Mouse (Mus musculus): ENCODE results near the gene Srp68. TPM values are rescaled to one million over a fixed set of nuclear protein-coding genes. Genes with fewer than 3 reads are reported as not detected.
"Not testable (repeated sequence)": the region's sequence is repeated elsewhere in the genome, so short reads cannot be mapped to it uniquely, and the experiment has no call there.

Srp68 gene
- polyA plus RNA-seq, 1 experiment from 2014 or later: 53.2 TPM

- Histone ChIP-seq H3K4me1 (ENCODE audit: control insufficient read depth, insufficient read depth, low read length) (peaks cover 17% of the 10 kb centered on the region), H3K27me3 (replicated peaks; ENCODE audit: control insufficient read depth, insufficient read depth, low read length) (peaks cover 24% of the 10 kb centered on the region)
- not testable (repeated sequence) for H3K4me3 ChIP-seq (ENCODE audit: low read depth, low read length); H3K9ac ChIP-seq (ENCODE audit: low read length); DNase-seq (ENCODE audit: low spot score); H3K9me3 ChIP-seq (replicated peaks; ENCODE audit: control insufficient read depth, low read length); H3K4me2 ChIP-seq (ENCODE audit: low read length); ATAC-seq; H3K36me3 ChIP-seq (ENCODE audit: control insufficient read depth, insufficient read depth, low read length); H3K27ac ChIP-seq (ENCODE audit: low read depth, low read length)
- 88% methylated on average over 1 of the region's 1 CpGs for WGBS
Observed at GRCm38 (mm10) chr11:116277184-116277583, 3.2 kb upstream of the Srp68 start.

- Histone ChIP-seq H3K27me3 (replicated peaks; ENCODE audit: control insufficient read depth, insufficient read depth, low read length) (no peaks in the 10 kb centered on the region), H3K4me2 (ENCODE audit: low read length) (peak overlapping the region; percentile 95), H3K27ac (ENCODE audit: low read depth, low read length) (peak overlapping the region; percentile 86), H3K4me1 (ENCODE audit: control insufficient read depth, insufficient read depth, low read length) (peaks cover 15% of the 10 kb centered on the region), H3K9ac (ENCODE audit: low read length) (peak overlapping the region; percentile 87), H3K4me3 (ENCODE audit: low read depth, low read length) (peak overlapping the region; percentile 89), H3K9me3 (replicated peaks; ENCODE audit: control insufficient read depth, low read length) (no peaks in the 10 kb centered on the region), H3K36me3 (ENCODE audit: control insufficient read depth, insufficient read depth, low read length) (peaks cover 33% of the 10 kb centered on the region)
- under 1% methylated on average over 39 of the region's 39 CpGs for WGBS
- ATAC-seq (peak; percentile 62), DNase-seq (ENCODE audit: low spot score) (no peak)
Observed at GRCm38 (mm10) chr11:116273469-116274044, 460 bp downstream of the Srp68 start.

GRCm38 (mm10) chr11:116272589-116273468, 1.2 kb downstream of the Srp68 start:
- Histone ChIP-seq H3K4me1 (ENCODE audit: control insufficient read depth, insufficient read depth, low read length) (peaks cover 15% of the 10 kb centered on the region), H3K9me3 (replicated peaks; ENCODE audit: control insufficient read depth, low read length) (no peaks in the 10 kb centered on the region), H3K9ac (ENCODE audit: low read length) (peak overlapping the region; percentile 87), H3K4me3 (ENCODE audit: low read depth, low read length) (peak overlapping the region; percentile 89), H3K36me3 (ENCODE audit: control insufficient read depth, insufficient read depth, low read length) (peaks cover 40% of the 10 kb centered on the region), H3K4me2 (ENCODE audit: low read length) (peak overlapping the region; percentile 95), H3K27me3 (replicated peaks; ENCODE audit: control insufficient read depth, insufficient read depth, low read length) (no peaks in the 10 kb centered on the region), H3K27ac (ENCODE audit: low read depth, low read length) (no peak overlapping the region)
- 61% methylated on average over 12 of the region's 12 CpGs for WGBS
- DNase-seq (ENCODE audit: low spot score): no peak
- ATAC-seq: no peak

GRCm38 (mm10) chr11:116269560-116269959, 4.5 kb downstream of the Srp68 start:
- no peaks in the 10 kb centered on the region for H3K9me3 ChIP-seq (replicated peaks; ENCODE audit: control insufficient read depth, low read length)
- no peaks in the 10 kb centered on the region for H3K27me3 ChIP-seq (replicated peaks; ENCODE audit: control insufficient read depth, insufficient read depth, low read length)
- H3K4me1 ChIP-seq (ENCODE audit: control insufficient read depth, insufficient read depth, low read length): peaks cover 11% of the 10 kb centered on the region
- WGBS: 76% methylated on average over 8 of the region's 8 CpGs
- no peak overlapping the region for H3K9ac ChIP-seq (ENCODE audit: low read length)
- no peak for DNase-seq (ENCODE audit: low spot score)
- peaks cover 69% of the 10 kb centered on the region for H3K36me3 ChIP-seq (ENCODE audit: control insufficient read depth, insufficient read depth, low read length)
- no peak for ATAC-seq
- H3K4me3 ChIP-seq (ENCODE audit: low read depth, low read length): no peak overlapping the region
- no peak overlapping the region for H3K4me2 ChIP-seq (ENCODE audit: low read length)
- no peak overlapping the region for H3K27ac ChIP-seq (ENCODE audit: low read depth, low read length)

- no peak for ATAC-seq
- H3K27ac ChIP-seq (ENCODE audit: low read depth, low read length): no peak overlapping the region
- peaks cover 10% of the 10 kb centered on the region for H3K4me1 ChIP-seq (ENCODE audit: control insufficient read depth, insufficient read depth, low read length)
- no peak overlapping the region for H3K4me3 ChIP-seq (ENCODE audit: low read depth, low read length)
- H3K4me2 ChIP-seq (ENCODE audit: low read length): no peak overlapping the region
- H3K27me3 ChIP-seq (replicated peaks; ENCODE audit: control insufficient read depth, insufficient read depth, low read length): no peaks in the 10 kb centered on the region
- WGBS: 96% methylated on average over 6 of the region's 6 CpGs
- no peaks in the 10 kb centered on the region for H3K9me3 ChIP-seq (replicated peaks; ENCODE audit: control insufficient read depth, low read length)
- H3K36me3 ChIP-seq (ENCODE audit: control insufficient read depth, insufficient read depth, low read length): peaks cover 82% of the 10 kb centered on the region
- DNase-seq (ENCODE audit: low spot score): no peak
- H3K9ac ChIP-seq (ENCODE audit: low read length): no peak overlapping the region
Observed at GRCm38 (mm10) chr11:116268313-116268712, 5.7 kb downstream of the Srp68 start.

- H3K9ac ChIP-seq (ENCODE audit: low read length): no peak overlapping the region
- WGBS: 86% methylated on average over 8 of the region's 8 CpGs
- H3K4me1 ChIP-seq (ENCODE audit: control insufficient read depth, insufficient read depth, low read length): peaks cover 3% of the 10 kb centered on the region
- H3K27me3 ChIP-seq (replicated peaks; ENCODE audit: control insufficient read depth, insufficient read depth, low read length): no peaks in the 10 kb centered on the region
- no peaks in the 10 kb centered on the region for H3K9me3 ChIP-seq (replicated peaks; ENCODE audit: control insufficient read depth, low read length)
- no peak overlapping the region for H3K27ac ChIP-seq (ENCODE audit: low read depth, low read length)
- H3K4me2 ChIP-seq (ENCODE audit: low read length): no peak overlapping the region
- no peak overlapping the region for H3K4me3 ChIP-seq (ENCODE audit: low read depth, low read length)
- peaks cover 89% of the 10 kb centered on the region for H3K36me3 ChIP-seq (ENCODE audit: control insufficient read depth, insufficient read depth, low read length)
- no peak for ATAC-seq
- no peak for DNase-seq (ENCODE audit: low spot score)
Observed at GRCm38 (mm10) chr11:116267637-116268036, 6.4 kb downstream of the Srp68 start.

GRCm38 (mm10) chr11:116265850-116266249, 8.2 kb downstream of the Srp68 start:
- no peaks in the 10 kb centered on the region for H3K27me3 ChIP-seq (replicated peaks; ENCODE audit: control insufficient read depth, insufficient read depth, low read length)
- no peak overlapping the region for H3K4me3 ChIP-seq (ENCODE audit: low read depth, low read length)
- 97% methylated on average over 4 of the region's 4 CpGs for WGBS
- H3K36me3 ChIP-seq (ENCODE audit: control insufficient read depth, insufficient read depth, low read length): peaks cover 95% of the 10 kb centered on the region
- no peak overlapping the region for H3K9ac ChIP-seq (ENCODE audit: low read length)
- H3K4me2 ChIP-seq (ENCODE audit: low read length): no peak overlapping the region
- H3K4me1 ChIP-seq (ENCODE audit: control insufficient read depth, insufficient read depth, low read length): no peaks in the 10 kb centered on the region
- ATAC-seq: no peak
- no peak for DNase-seq (ENCODE audit: low spot score)
- no peak overlapping the region for H3K27ac ChIP-seq (ENCODE audit: low read depth, low read length)
- no peaks in the 10 kb centered on the region for H3K9me3 ChIP-seq (replicated peaks; ENCODE audit: control insufficient read depth, low read length)

GRCm38 (mm10) chr11:116265352-116265751, 8.7 kb downstream of the Srp68 start:
- H3K27ac ChIP-seq (ENCODE audit: low read depth, low read length): no peak overlapping the region
- H3K9me3 ChIP-seq (replicated peaks; ENCODE audit: control insufficient read depth, low read length): no peaks in the 10 kb centered on the region
- no peak overlapping the region for H3K9ac ChIP-seq (ENCODE audit: low read length)
- no peaks in the 10 kb centered on the region for H3K27me3 ChIP-seq (replicated peaks; ENCODE audit: control insufficient read depth, insufficient read depth, low read length)
- peaks cover 95% of the 10 kb centered on the region for H3K36me3 ChIP-seq (ENCODE audit: control insufficient read depth, insufficient read depth, low read length)
- DNase-seq (ENCODE audit: low spot score) (no peak), ATAC-seq (no peak; the same call in 1 of the 2 replicates)
- H3K4me2 ChIP-seq (ENCODE audit: low read length): no peak overlapping the region
- WGBS: 84% methylated on average over 11 of the region's 11 CpGs
- no peak overlapping the region for H3K4me3 ChIP-seq (ENCODE audit: low read depth, low read length)
- H3K4me1 ChIP-seq (ENCODE audit: control insufficient read depth, insufficient read depth, low read length): no peaks in the 10 kb centered on the region

- no peak overlapping the region for H3K9ac ChIP-seq (ENCODE audit: low read length)
- no peaks in the 10 kb centered on the region for H3K4me1 ChIP-seq (ENCODE audit: control insufficient read depth, insufficient read depth, low read length)
- no peak for ATAC-seq
- no peak overlapping the region for H3K4me2 ChIP-seq (ENCODE audit: low read length)
- WGBS: 92% methylated on average over 7 of the region's 7 CpGs
- H3K9me3 ChIP-seq (replicated peaks; ENCODE audit: control insufficient read depth, low read length): no peaks in the 10 kb centered on the region
- H3K27ac ChIP-seq (ENCODE audit: low read depth, low read length): no peak overlapping the region
- no peak for DNase-seq (ENCODE audit: low spot score)
- H3K4me3 ChIP-seq (ENCODE audit: low read depth, low read length): no peak overlapping the region
- H3K27me3 ChIP-seq (replicated peaks; ENCODE audit: control insufficient read depth, insufficient read depth, low read length): no peaks in the 10 kb centered on the region
- peaks cover 93% of the 10 kb centered on the region for H3K36me3 ChIP-seq (ENCODE audit: control insufficient read depth, insufficient read depth, low read length)
Observed at GRCm38 (mm10) chr11:116260259-116260658, 13.8 kb downstream of the Srp68 start.

All from forebrain, embryonic 14.5 days (tissue).